Mouse (Mus musculus): ENCODE measurements around the gene Phgr1. TPM values are rescaled to one million over a fixed set of nuclear protein-coding genes. Genes with fewer than 3 reads are reported as not detected.

Phgr1 gene
- polyA plus RNA-seq, 1 experiment from 2014 or later = not detected

GRCm38 (mm10) chr2:118741183-118741582, 31.4 kb upstream of the Phgr1 start:
- Histone ChIP-seq H3K27ac (ENCODE audit: low read depth) (no peak overlapping the region), H3K4me2 (ENCODE audit: low read depth, low read length) (no peak overlapping the region), H3K4me1 (ENCODE audit: insufficient read depth) (peaks cover 10% of the 10 kb centered on the region), H3K27me3 (ENCODE audit: insufficient read depth, low read length) (peaks cover 6% of the 10 kb centered on the region), H3K4me3 (ENCODE audit: low read depth, low read length) (no peak overlapping the region), H3K36me3 (replicated peaks; ENCODE audit: insufficient read depth, low read length) (no peaks in the 10 kb centered on the region), H3K9me3 (ENCODE audit: low read length) (no peaks in the 10 kb centered on the region), H3K9ac (replicated peaks) (no peak overlapping the region)
- TF ChIP-seq CTCF (IDR thresholded peaks at IDR 0.05; ENCODE audit: low read depth) (no peak), EP300 (IDR thresholded peaks at IDR 0.05; ENCODE audit: low read depth) (no peak)
- 65% methylated on average over 9 of the region's 9 CpGs for WGBS (ENCODE audit: insufficient replicate concordance)
- DNase-seq = no peak
- no peak for ATAC-seq

GRCm38 (mm10) chr2:118743261-118743943, 29.2 kb upstream of the Phgr1 start:
- Histone ChIP-seq H3K27me3 (ENCODE audit: insufficient read depth, low read length) (peaks cover 6% of the 10 kb centered on the region), H3K4me1 (ENCODE audit: insufficient read depth) (peaks cover 20% of the 10 kb centered on the region), H3K9ac (replicated peaks) (no peak overlapping the region), H3K4me3 (ENCODE audit: low read depth, low read length) (no peak overlapping the region), H3K9me3 (ENCODE audit: low read length) (no peaks in the 10 kb centered on the region), H3K4me2 (ENCODE audit: low read depth, low read length) (no peak overlapping the region), H3K36me3 (replicated peaks; ENCODE audit: insufficient read depth, low read length) (no peaks in the 10 kb centered on the region; the same call in 1 of the 2 replicates), H3K27ac (ENCODE audit: low read depth) (no peak overlapping the region)
- WGBS (ENCODE audit: insufficient replicate concordance) = 23% methylated on average over 8 of the region's 8 CpGs
- DNase-seq (no peak), ATAC-seq (no peak)
- TF ChIP-seq CTCF (IDR thresholded peaks at IDR 0.05; ENCODE audit: low read depth) = peak; percentile 94
- TF ChIP-seq EP300 (IDR thresholded peaks at IDR 0.05; ENCODE audit: low read depth) = no peak

GRCm38 (mm10) chr2:118744621-118745020, 27.9 kb upstream of the Phgr1 start:
- TF ChIP-seq EP300 (IDR thresholded peaks at IDR 0.05; ENCODE audit: low read depth) (no peak), CTCF (IDR thresholded peaks at IDR 0.05; ENCODE audit: low read depth) (no peak)
- 14% methylated on average over 7 of the region's 7 CpGs for WGBS (ENCODE audit: insufficient replicate concordance)

DNA sequence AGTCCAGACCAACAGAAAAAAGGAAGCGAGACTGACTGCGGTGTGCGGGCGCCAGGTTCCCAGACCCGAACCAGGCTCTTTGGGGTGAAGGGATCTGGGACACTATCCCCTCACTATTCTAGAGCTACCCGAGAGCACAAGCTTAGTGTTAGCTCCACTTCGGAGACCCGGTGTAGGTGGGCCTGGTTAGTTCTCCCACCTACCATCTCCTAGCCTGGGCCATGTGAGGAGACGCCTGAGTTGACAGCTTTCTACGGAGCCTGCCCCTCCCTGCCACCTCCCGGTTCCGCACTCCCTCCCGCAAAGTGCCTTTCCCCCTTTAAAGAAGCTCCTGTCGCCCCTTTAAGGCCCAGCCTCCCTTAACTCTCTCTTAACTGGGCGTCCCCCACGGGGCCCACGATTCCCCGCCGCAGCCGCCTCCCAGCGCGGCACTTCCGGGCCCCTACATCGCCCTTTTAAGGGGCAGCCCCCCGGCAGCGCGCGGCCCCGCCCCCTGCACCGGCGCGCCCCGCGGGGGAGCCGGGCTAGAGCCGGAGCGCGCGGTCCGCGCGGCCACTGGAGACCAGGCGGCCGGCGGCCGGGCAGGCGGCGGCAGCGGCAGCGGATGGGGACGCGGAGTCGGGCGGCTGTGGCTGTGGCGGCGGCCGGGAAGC, 27.2 kb upstream of the Phgr1 start, which contains the start of gene Inafm2:
Inafm2 (plus strand) TSS at position 527 of the 653 bp plus-strand sequence.
- peak within 1 kb of the TSS; percentile 78 for H3K27ac ChIP-seq (ENCODE audit: low read depth)
- peaks cover 22% of the 10 kb centered on the region for H3K4me1 ChIP-seq (ENCODE audit: insufficient read depth)
- TF ChIP-seq EP300 (IDR thresholded peaks at IDR 0.05; ENCODE audit: low read depth) (no peak), CTCF (IDR thresholded peaks at IDR 0.05; ENCODE audit: low read depth) (0 out of 2 replicates have a peak, but pooled peaks have one; percentile 4)
- peaks cover 10% of the 10 kb centered on the region for H3K36me3 ChIP-seq (replicated peaks; ENCODE audit: insufficient read depth, low read length)
- H3K9me3 ChIP-seq (ENCODE audit: low read length) = no peaks in the 10 kb centered on the region
- peak within 1 kb of the TSS; percentile 87 for H3K4me3 ChIP-seq (ENCODE audit: low read depth, low read length)
- WGBS (ENCODE audit: insufficient replicate concordance) = 1% methylated on average over 46 of the region's 57 CpGs
- ATAC-seq (peak; percentile 91), DNase-seq (peak; percentile 90)
- peaks cover 6% of the 10 kb centered on the region for H3K27me3 ChIP-seq (ENCODE audit: insufficient read depth, low read length)
- peak within 1 kb of the TSS; percentile 100 for H3K4me2 ChIP-seq (ENCODE audit: low read depth, low read length)
- H3K9ac ChIP-seq (replicated peaks) = peak within 1 kb of the TSS; percentile 93

More at GRCm38 (mm10) chr2:118744621-118745020, 27.9 kb upstream of the Phgr1 start:
- Histone ChIP-seq H3K36me3 (replicated peaks; ENCODE audit: insufficient read depth, low read length) (peaks cover 7% of the 10 kb centered on the region; the same call in 1 of the 2 replicates), H3K27me3 (ENCODE audit: insufficient read depth, low read length) (peaks cover 6% of the 10 kb centered on the region), H3K4me3 (ENCODE audit: low read depth, low read length) (peak overlapping the region; percentile 87; the same call in 1 of the 2 replicates), H3K4me2 (ENCODE audit: low read depth, low read length) (peak overlapping the region; percentile 100), H3K9ac (replicated peaks) (no peak overlapping the region), H3K27ac (ENCODE audit: low read depth) (no peak overlapping the region), H3K4me1 (ENCODE audit: insufficient read depth) (peaks cover 20% of the 10 kb centered on the region), H3K9me3 (ENCODE audit: low read length) (no peaks in the 10 kb centered on the region)
- no peak for DNase-seq
- ATAC-seq = no peak

DNA sequence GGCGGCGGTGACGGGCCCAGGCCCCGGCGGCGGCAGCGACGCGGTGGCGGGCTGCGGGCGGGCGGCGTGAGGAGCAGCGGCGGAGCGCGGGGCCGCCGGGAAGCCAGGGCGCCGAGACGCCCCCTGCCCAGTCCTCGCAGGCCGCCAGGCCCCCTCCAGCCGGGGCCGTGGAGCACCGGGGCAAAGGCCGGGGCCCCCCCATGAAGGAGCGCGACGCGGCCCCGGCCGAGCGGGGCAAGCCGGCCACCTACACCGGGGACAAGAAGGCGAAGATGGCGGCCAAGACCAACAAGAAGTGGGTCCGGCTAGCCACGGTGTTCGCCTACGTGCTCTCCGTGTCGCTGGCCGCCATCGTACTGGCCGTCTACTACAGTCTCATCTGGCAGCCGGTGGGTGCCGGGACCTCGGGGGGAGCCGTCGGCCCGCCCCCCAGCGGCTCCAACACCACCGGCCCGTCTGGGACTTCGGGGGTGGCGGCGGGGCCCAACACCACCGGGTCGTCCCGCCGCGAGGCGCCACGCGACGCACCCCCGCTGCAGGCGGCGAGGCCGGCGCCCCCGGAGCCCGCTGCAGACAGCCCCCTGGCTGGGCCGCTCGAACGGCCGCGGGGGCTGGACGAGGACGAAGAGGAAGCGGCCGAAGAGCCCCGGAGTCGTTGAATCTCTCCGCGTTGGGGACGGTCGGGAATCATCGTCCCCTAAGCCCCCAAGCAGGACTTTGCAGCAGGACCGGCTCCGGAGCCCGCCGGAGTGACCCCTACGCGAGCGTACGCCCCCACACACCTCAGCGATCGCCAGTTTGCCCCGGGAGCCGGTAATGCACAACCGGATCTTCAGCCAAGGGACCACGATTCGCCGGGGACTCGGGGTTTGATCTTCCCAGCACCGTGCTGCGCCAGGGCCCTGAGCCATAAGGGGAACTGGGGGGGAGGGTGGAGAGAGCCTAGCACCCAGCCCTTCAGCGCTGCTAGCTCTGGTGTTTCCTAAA, 26.4 kb upstream of the Phgr1 start:
- ATAC-seq = peak; percentile 66
- Histone ChIP-seq H3K27ac (ENCODE audit: low read depth) (peak overlapping the region; percentile 78), H3K9ac (replicated peaks) (peak overlapping the region; percentile 93), H3K36me3 (replicated peaks; ENCODE audit: insufficient read depth, low read length) (peaks cover 12% of the 10 kb centered on the region), H3K4me2 (ENCODE audit: low read depth, low read length) (peak overlapping the region; percentile 100), H3K4me3 (ENCODE audit: low read depth, low read length) (peak overlapping the region; percentile 87), H3K9me3 (ENCODE audit: low read length) (no peaks in the 10 kb centered on the region), H3K4me1 (ENCODE audit: insufficient read depth) (peaks cover 26% of the 10 kb centered on the region), H3K27me3 (ENCODE audit: insufficient read depth, low read length) (peaks cover 6% of the 10 kb centered on the region)
- TF ChIP-seq CTCF (IDR thresholded peaks at IDR 0.05; ENCODE audit: low read depth) (no peak), EP300 (IDR thresholded peaks at IDR 0.05; ENCODE audit: low read depth) (no peak)
- peak; percentile 59 for DNase-seq
- under 1% methylated on average over 103 of the region's 113 CpGs for WGBS (ENCODE audit: insufficient replicate concordance)

All from liver, postnatal 0 days (tissue).